21 mouse cellular contexts compared by ENCODE assay signal in the genomic region with DNA sequence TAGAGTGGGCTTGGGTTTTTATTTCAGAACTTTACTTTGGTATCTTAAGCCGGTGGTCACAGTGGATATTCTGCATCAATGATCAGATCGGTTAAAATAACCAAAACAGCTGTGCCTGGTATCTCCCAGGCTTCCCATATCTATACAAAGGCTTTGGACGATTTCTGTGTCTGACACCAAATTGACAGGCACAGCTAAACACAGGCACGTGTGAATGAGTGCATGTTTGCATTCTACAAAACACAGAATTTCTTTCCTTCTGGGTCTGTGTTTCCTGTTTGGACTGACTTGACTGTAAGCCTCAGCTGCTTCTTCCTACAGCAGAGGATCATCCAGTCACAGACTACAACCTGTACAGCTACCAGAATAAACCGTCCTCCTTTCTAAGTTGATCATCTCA.
DNase-seq lines count a peak whose midpoint lies in the region; ATAC-seq and TF ChIP-seq lines count a peak whose summit lies in the region.
"Had no signal": no experiment of that assay in that cellular context is flagged by ENCODE, and none has a peak within 500 bp of the region (broad histone marks: within the 10 kb centered on the region; RNA-seq: fewer than 3 reads in every experiment).

No protein-coding gene starts in this region.

- H3K9ac ChIP-seq in embryonic facial prominence, embryonic 12.5 days: no peak overlapping the region
- no peak overlapping the region for H3K9ac ChIP-seq in lung, embryonic 16.5 days (ENCODE audit: low read length)
- no peak overlapping the region for H3K9ac ChIP-seq in hindbrain, embryonic 14.5 days
- H3K9ac ChIP-seq in neural tube, embryonic 14.5 days (replicated peaks; ENCODE audit: low read depth, low read length): no peak overlapping the region
- H3K9ac ChIP-seq: forebrain, embryonic 13.5 days; heart, embryonic 15.5 days; liver, embryonic 14.5 days; midbrain, embryonic 15.5 days had no signal

- H3K9me3 ChIP-seq in embryonic facial prominence, embryonic 12.5 days: no peaks in the 10 kb centered on the region
- H3K9me3 ChIP-seq in embryonic facial prominence, embryonic 10.5 days: no peaks in the 10 kb centered on the region
- no peaks in the 10 kb centered on the region for H3K9me3 ChIP-seq in lung, embryonic 16.5 days (ENCODE audit: control insufficient read depth, low read length)
- H3K9me3 ChIP-seq in hindbrain, embryonic 14.5 days (ENCODE audit: control insufficient read depth, low read length): no peaks in the 10 kb centered on the region
- H3K9me3 ChIP-seq in neural tube, embryonic 14.5 days (ENCODE audit: control insufficient read depth, low read length): no peaks in the 10 kb centered on the region
- H3K9me3 ChIP-seq: forebrain, embryonic 13.5 days; heart, embryonic 15.5 days; midbrain, embryonic 15.5 days had no signal

- H3K4me2 ChIP-seq in embryonic facial prominence, embryonic 12.5 days (replicated peaks): no peak overlapping the region
- H3K4me2 ChIP-seq in lung, embryonic 16.5 days (ENCODE audit: low read depth, low read length): no peak overlapping the region
- no peak overlapping the region for H3K4me2 ChIP-seq in hindbrain, embryonic 14.5 days (replicated peaks)
- no peak overlapping the region for H3K4me2 ChIP-seq in neural tube, embryonic 14.5 days (ENCODE audit: low read depth, low read length)
- H3K4me2 ChIP-seq: forebrain, embryonic 13.5 days; heart, embryonic 15.5 days; midbrain, embryonic 15.5 days had no signal

- TF ChIP-seq CTCF in lung, adult 2 months (IDR thresholded peaks at IDR 0.05; ENCODE audit: insufficient read depth, low read length): no peak

- H3K4me1 ChIP-seq in embryonic facial prominence, embryonic 12.5 days: 0 out of 2 replicates have a peak, but pooled peaks cover 8% of the 10 kb centered on the region
- peaks cover 4% of the 10 kb centered on the region; the same call in 1 of the 2 replicates for H3K4me1 ChIP-seq in embryonic facial prominence, embryonic 10.5 days
- peaks cover 7% of the 10 kb centered on the region; the same call in 1 of the 2 replicates for H3K4me1 ChIP-seq in lung, embryonic 16.5 days (replicated peaks; ENCODE audit: control insufficient read depth, insufficient read depth, low read length)
- no peaks in the 10 kb centered on the region for H3K4me1 ChIP-seq in lung, adult 2 months (ENCODE audit: control insufficient read depth, insufficient read depth, low read length)
- no peaks in the 10 kb centered on the region; the same call in 1 of the 2 replicates for H3K4me1 ChIP-seq in hindbrain, embryonic 14.5 days (replicated peaks; ENCODE audit: control insufficient read depth, insufficient read depth, low read length)
- H3K4me1 ChIP-seq in neural tube, embryonic 14.5 days (ENCODE audit: control insufficient read depth, insufficient read depth, low read length): no peaks in the 10 kb centered on the region
- H3K4me1 ChIP-seq: midbrain, embryonic 15.5 days had no signal

- 62% methylated on average over 5 of the region's 5 CpGs for WGBS in embryonic facial prominence, embryonic 12.5 days
- WGBS in embryonic facial prominence, embryonic 10.5 days: 77% methylated on average over 5 of the region's 5 CpGs
- WGBS in lung, embryonic 16.5 days: 36% methylated on average over 5 of the region's 5 CpGs
- 45% methylated on average over 5 of the region's 5 CpGs for WGBS in lung, adult 2 months
- 68% methylated on average over 5 of the region's 5 CpGs for WGBS in hindbrain, embryonic 14.5 days
- WGBS in neural tube, embryonic 14.5 days: 82% methylated on average over 5 of the region's 5 CpGs

- no peak overlapping the region for H3K4me3 ChIP-seq in embryonic facial prominence, embryonic 12.5 days
- H3K4me3 ChIP-seq in embryonic facial prominence, embryonic 10.5 days: no peak overlapping the region
- H3K4me3 ChIP-seq in lung, embryonic 16.5 days (ENCODE audit: low read length): no peak overlapping the region
- H3K4me3 ChIP-seq in lung, adult 2 months (replicated peaks; ENCODE audit: extremely low read depth, low read depth, low read length): no peak overlapping the region
- no peak overlapping the region for H3K4me3 ChIP-seq in hindbrain, embryonic 14.5 days (replicated peaks; ENCODE audit: low read length)
- H3K4me3 ChIP-seq in neural tube, embryonic 14.5 days (ENCODE audit: low read depth, low read length): no peak overlapping the region
- H3K4me3 ChIP-seq: forebrain, embryonic 13.5 days; heart, adult 2 months; heart, embryonic 15.5 days; midbrain, embryonic 15.5 days had no signal

- TF ChIP-seq POLR2A in lung, adult 2 months (IDR thresholded peaks at IDR 0.05; ENCODE audit: borderline replicate concordance, extremely low read depth, low read depth, low read length): no peak

- no peaks in the 10 kb centered on the region for H3K27me3 ChIP-seq in embryonic facial prominence, embryonic 12.5 days
- H3K27me3 ChIP-seq in embryonic facial prominence, embryonic 10.5 days (replicated peaks; ENCODE audit: low read depth, poor library complexity, severe bottlenecking): no peaks in the 10 kb centered on the region
- peaks cover 3% of the 10 kb centered on the region for H3K27me3 ChIP-seq in lung, embryonic 16.5 days (ENCODE audit: control insufficient read depth, insufficient read depth, low read depth, low read length)
- H3K27me3 ChIP-seq in hindbrain, embryonic 14.5 days (ENCODE audit: control insufficient read depth, insufficient read depth, low read length): no peaks in the 10 kb centered on the region
- no peaks in the 10 kb centered on the region for H3K27me3 ChIP-seq in neural tube, embryonic 14.5 days (ENCODE audit: control insufficient read depth, insufficient read depth, low read length)
- H3K27me3 ChIP-seq: forebrain, embryonic 13.5 days; heart, embryonic 15.5 days; midbrain, embryonic 15.5 days had no signal

- H3K27ac ChIP-seq in embryonic facial prominence, embryonic 12.5 days: peak overlapping the region; percentile 31; the same call in 1 of the 2 replicates
- H3K27ac ChIP-seq in embryonic facial prominence, embryonic 10.5 days (replicated peaks): no peak overlapping the region
- no peak overlapping the region for H3K27ac ChIP-seq in lung, embryonic 16.5 days (ENCODE audit: low read length)
- H3K27ac ChIP-seq in hindbrain, embryonic 14.5 days: 0 out of 2 replicates have a peak overlapping the region, but pooled peaks have one; percentile 16
- H3K27ac ChIP-seq in neural tube, embryonic 14.5 days (ENCODE audit: low read depth, low read length): 0 out of 2 replicates have a peak overlapping the region, but pooled peaks have one; percentile 18
- H3K27ac ChIP-seq: forebrain, embryonic 13.5 days; heart, adult 2 months; heart, embryonic 15.5 days; liver, embryonic 14.5 days; midbrain, embryonic 15.5 days had no signal

- DNase-seq in embryonic facial prominence, embryonic 10.5 days (ENCODE audit: low spot score): no peak
- no peak for DNase-seq in lung, adult 2 months
- no peak for DNase-seq in hindbrain, embryonic 14.5 days (ENCODE audit: low spot score)
- no peak for DNase-seq in frontal cortex, postnatal 10 days (ENCODE audit: low spot score in 2 of 2)
- DNase-seq in gastrocnemius, adult 8-10 months (ENCODE audit: low spot score in 2 of 2): no peak
- DNase-seq: adrenal gland, adult 2 months; cerebellum, adult 9-10 months; gastrocnemius, postnatal 25 days; heart, adult 2 months; kidney, adult 18-20 months; kidney, postnatal 10 days; left cerebral cortex, postnatal 4 days; lung, postnatal 10 days; thymus, postnatal 14 days had no signal

- H3K36me3 ChIP-seq in embryonic facial prominence, embryonic 12.5 days: no peaks in the 10 kb centered on the region
- H3K36me3 ChIP-seq in embryonic facial prominence, embryonic 10.5 days (replicated peaks): peaks cover 31% of the 10 kb centered on the region
- H3K36me3 ChIP-seq in lung, embryonic 16.5 days (ENCODE audit: control insufficient read depth, insufficient read depth, low read length): no peaks in the 10 kb centered on the region
- no peaks in the 10 kb centered on the region for H3K36me3 ChIP-seq in hindbrain, embryonic 14.5 days (replicated peaks; ENCODE audit: control insufficient read depth, insufficient read depth)
- H3K36me3 ChIP-seq in neural tube, embryonic 14.5 days (ENCODE audit: control insufficient read depth, insufficient read depth, low read length): no peaks in the 10 kb centered on the region
- H3K36me3 ChIP-seq: heart, embryonic 15.5 days; midbrain, embryonic 15.5 days had no signal

- ATAC-seq in embryonic facial prominence, embryonic 12.5 days (ENCODE audit: insufficient number of reproducible peaks, insufficient read depth, low FRiP score, low TSS enrichment): no peak
- ATAC-seq in lung, embryonic 16.5 days (ENCODE audit: low read depth): peak; percentile 44; the same call in 1 of the 2 replicates
- ATAC-seq in hindbrain, embryonic 14.5 days (ENCODE audit: low FRiP score): no peak
- ATAC-seq in neural tube, embryonic 14.5 days (ENCODE audit: low read depth): no peak

Comparison
In these comparisons a context has a peak if more than half of its experiments do, and no peak if none do; other contexts are left out.
1. H3K27ac ChIP-seq: peak in embryonic facial prominence, embryonic 12.5 days (single experiment), hindbrain, embryonic 14.5 days (single experiment) and neural tube, embryonic 14.5 days (single experiment); none in embryonic facial prominence, embryonic 10.5 days (single experiment) and lung, embryonic 16.5 days (single experiment).